Mouse (Mus musculus): ENCODE data around the gene Timeless. TPM values are rescaled to one million over a fixed set of nuclear protein-coding genes. Genes with fewer than 3 reads are reported as not detected.
A peak's percentile ranks its signal among the peaks of the same experiment; 100 is the strongest.
"Not testable (repeated sequence)": the region's sequence is repeated elsewhere in the genome, so short reads cannot be mapped to it uniquely, and the experiment has no call there.

Timeless gene
- 1 to 10 TPM; 7.7 to 8.8 TPM for total RNA-seq (2021)

GRCm38 (mm10) chr10:128231697-128232419, at the start of gene Timeless:
Timeless (plus strand) TSS chr10:128232065.
- intact Hi-C loops (cut with DNase I), result loop anchor here (1.0 to 5.0 kb wide), 2 partner anchors 19 to 40 kb away; partner anchors contain the start of gene Stat2
- DNase-seq (ENCODE audit: low spot score), result peak; percentile 71

- no peak for DNase-seq (ENCODE audit: low spot score)
- intact Hi-C loops (cut with DNase I), result no loop called here
Measured at GRCm38 (mm10) chr10:128184296-128184695, 47.6 kb upstream of the Timeless start.

GRCm38 (mm10) chr10:128185277-128185940, 46.5 kb upstream of the Timeless start:
- intact Hi-C loops (cut with DNase I), result loop anchor here (5.0 kb wide), 1 partner anchor 228 kb away; no protein-coding TSS in a partner anchor
- no peak for DNase-seq (ENCODE audit: low spot score)

GRCm38 (mm10) chr10:128185959-128186358, 45.9 kb upstream of the Timeless start:
- intact Hi-C loops (cut with DNase I), result loop anchor here (2.0 to 5.0 kb wide), 2 partner anchors 37 to 229 kb away; no protein-coding TSS in a partner anchor

GRCm38 (mm10) chr10:128187181-128187605, 44.7 kb upstream of the Timeless start:
- intact Hi-C loops (cut with DNase I), result loop anchor here (2.0 to 5.0 kb wide), 2 partner anchors 38 to 230 kb away; no protein-coding TSS in a partner anchor
- DNase-seq (ENCODE audit: low spot score), result no peak

More at GRCm38 (mm10) chr10:128185959-128186358, 45.9 kb upstream of the Timeless start:
- peak; percentile 29 for DNase-seq (ENCODE audit: low spot score)

GRCm38 (mm10) chr10:128188242-128188877, 43.5 kb upstream of the Timeless start:
- DNase-seq (ENCODE audit: low spot score), result no peak
- intact Hi-C loops (cut with DNase I), result loop anchor here (1.0 to 5.0 kb wide), 3 partner anchors 48 to 231 kb away; partner anchors contain the start of gene Baz2a

- intact Hi-C loops (cut with DNase I), result no loop called here
- no peak for DNase-seq (ENCODE audit: low spot score)
Measured at GRCm38 (mm10) chr10:128191472-128191871, 40.4 kb upstream of the Timeless start.

- DNase-seq (ENCODE audit: low spot score); intact Hi-C loops (cut with DNase I): not testable (repeated sequence)
Measured at GRCm38 (mm10) chr10:128192030-128192766, 39.7 kb upstream of the Timeless start.

- no peak for DNase-seq (ENCODE audit: low spot score)
- intact Hi-C loops (cut with DNase I), result no loop called here
Measured at GRCm38 (mm10) chr10:128193113-128193512, 38.8 kb upstream of the Timeless start.

- DNase-seq (ENCODE audit: low spot score), result peak; percentile 95
- intact Hi-C loops (cut with DNase I), result no loop called here
Measured at GRCm38 (mm10) chr10:128194024-128194550, 37.8 kb upstream of the Timeless start, which contains the start of gene Gls2. Gls2 (plus strand) TSS chr10:128194457.

GRCm38 (mm10) chr10:128194551-128195461, 37.1 kb upstream of the Timeless start:
- DNase-seq (ENCODE audit: low spot score), result no peak
- intact Hi-C loops (cut with DNase I), result no loop called here

- no peak for DNase-seq (ENCODE audit: low spot score)
Measured at GRCm38 (mm10) chr10:128201856-128202255, 30.0 kb upstream of the Timeless start.

GRCm38 (mm10) chr10:128204941-128205340, 26.9 kb upstream of the Timeless start:
- no peak for DNase-seq (ENCODE audit: low spot score)
- intact Hi-C loops (cut with DNase I), result no loop called here

More at GRCm38 (mm10) chr10:128201856-128202255, 30.0 kb upstream of the Timeless start:
- intact Hi-C loops (cut with DNase I), result no loop called here

GRCm38 (mm10) chr10:128208326-128208725, 23.5 kb upstream of the Timeless start:
- DNase-seq (ENCODE audit: low spot score), result no peak
- intact Hi-C loops (cut with DNase I), result no loop called here

- intact Hi-C loops (cut with DNase I), result no loop called here
Measured at GRCm38 (mm10) chr10:128209311-128210009, 22.4 kb upstream of the Timeless start.

GRCm38 (mm10) chr10:128210131-128210530, 21.7 kb upstream of the Timeless start:
- DNase-seq (ENCODE audit: low spot score), result no peak
- intact Hi-C loops (cut with DNase I), result no loop called here

More at GRCm38 (mm10) chr10:128209311-128210009, 22.4 kb upstream of the Timeless start:
- no peak for DNase-seq (ENCODE audit: low spot score)

- intact Hi-C loops (cut with DNase I), result no loop called here
- DNase-seq (ENCODE audit: low spot score), result no peak
Measured at GRCm38 (mm10) chr10:128210954-128211353, 20.9 kb upstream of the Timeless start.

All from heart, postnatal 25 days (tissue).